Mouse (Mus musculus): ENCODE data around the gene Dlgap1.

Gene Dlgap1

DNA sequence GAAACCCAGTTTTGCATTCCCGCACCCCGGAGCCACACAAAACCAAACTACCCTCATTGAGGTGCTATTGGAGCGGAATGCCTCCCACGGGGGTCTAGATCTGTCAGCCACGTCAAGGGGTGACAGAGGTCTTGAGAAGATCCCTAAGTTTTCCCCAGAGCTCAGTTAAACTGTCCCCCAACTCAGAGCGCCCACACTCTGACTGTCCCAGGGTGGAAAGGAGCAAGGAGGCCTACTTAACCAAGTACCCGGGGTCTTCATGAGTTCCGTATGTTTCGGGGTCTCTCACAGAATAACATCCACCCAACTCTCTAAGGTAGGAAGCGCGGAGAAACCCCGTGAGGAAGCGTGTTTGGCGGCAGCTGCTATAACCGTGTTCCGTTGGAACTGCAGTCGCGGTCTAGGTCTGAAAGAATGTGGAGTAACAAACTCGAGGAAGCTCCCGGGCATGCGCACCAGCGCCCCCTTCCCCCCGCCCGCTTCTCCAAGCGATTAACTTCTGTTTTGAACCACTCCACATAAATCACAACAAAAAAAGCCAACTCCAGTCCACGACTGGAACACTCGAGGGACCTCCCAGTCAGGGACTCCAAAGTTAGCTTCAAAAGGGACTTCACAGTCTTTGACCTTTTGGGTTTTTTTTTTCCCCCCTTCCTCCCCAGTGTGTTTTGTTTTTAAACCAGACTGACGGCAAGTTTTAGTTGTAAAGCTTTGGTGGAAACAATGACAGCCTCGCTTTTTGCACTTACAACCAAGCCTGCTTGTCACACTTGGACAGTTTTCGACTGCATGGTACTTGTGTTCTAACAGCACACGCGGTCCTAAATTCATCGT is 880.7 kb downstream of the Dlgap1 start:
- peak; percentile 93 to 94 for DNase-seq

DNA sequence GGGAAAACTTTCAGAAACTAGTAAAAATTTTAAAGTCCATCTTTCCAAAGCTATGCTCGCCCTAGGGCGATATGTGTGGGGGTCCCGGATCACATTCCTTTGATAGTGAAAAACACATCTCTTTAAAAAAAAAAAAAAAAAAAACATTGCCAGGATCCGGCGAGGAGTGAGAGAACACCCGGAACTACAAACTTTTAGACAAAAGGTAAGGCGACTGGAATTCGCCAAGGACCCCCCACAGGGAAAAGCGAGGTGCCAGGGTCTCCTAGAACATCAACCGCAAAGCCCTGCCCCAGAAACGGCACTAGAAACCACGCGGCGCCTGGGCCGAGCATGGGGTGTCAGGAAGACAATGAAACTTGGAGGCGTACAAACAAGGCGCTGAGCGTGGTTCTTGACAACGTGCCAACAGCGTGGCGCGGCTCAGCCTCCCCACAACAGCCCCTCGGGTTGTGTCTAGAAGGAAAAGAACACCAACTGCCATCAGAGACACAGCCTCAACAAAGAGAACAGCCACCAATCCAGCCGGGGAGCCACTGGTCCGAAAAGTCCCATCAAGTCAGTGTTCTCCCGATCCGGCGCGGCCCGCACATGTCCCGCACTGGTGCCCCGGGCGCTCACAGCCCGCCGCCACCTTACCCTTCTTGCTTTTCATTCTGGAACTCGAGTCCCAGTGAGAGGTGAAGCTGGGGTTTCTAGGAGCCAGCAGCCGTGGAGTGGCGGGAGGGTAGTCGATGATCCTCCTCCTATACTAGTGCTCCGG is 881.5 kb downstream of the Dlgap1 start:
- peak; percentile 78 for DNase-seq

DNA sequence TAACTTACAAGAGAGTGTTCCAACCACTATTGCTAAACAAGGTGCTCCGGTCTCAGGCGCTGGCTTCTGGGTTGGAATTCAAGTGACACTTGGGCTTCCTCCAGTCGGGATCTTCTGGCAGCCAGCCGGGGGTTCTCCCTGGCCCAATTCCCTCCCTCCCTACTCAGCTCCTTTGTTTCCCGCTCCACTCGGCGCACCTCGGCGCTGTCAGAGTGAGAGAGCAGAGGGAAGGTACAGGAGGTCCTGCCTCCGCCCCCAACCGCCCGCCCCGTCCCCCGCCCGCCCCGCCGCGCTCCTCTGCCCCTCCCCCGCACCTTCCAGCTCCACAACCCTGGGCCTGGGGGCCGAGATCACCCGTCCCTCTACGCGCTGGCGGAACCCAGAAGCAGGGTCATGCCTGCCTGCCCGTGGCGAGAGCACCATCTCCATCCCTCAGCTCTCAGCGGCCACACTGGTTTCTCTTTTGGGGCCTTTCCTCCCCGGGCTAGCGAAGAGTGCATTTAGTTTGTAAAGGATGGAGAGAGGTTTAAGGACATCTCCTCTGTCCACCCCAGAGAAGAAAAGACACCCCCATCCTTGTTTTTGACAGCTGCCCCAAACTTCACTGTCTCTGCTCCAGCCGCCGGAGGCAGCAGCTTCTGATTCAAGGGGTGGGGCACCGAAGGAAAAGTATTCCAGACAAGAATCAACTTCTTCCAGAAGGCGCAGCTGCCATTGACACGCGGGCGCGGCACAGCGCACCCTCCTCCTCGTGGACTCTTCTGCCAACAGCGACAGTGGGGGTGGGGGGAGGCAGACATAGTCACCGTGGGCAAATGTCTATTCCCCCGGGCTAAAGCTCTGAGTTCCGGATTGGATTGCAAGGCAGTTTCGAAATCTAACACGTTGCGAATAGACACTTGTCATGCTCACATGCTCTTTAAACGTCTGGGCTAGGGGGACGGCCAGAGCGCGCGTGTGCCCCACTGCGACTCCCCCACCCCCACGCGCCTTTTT is 882.4 kb downstream of the Dlgap1 start:
- peak; percentile 86 to 92 for DNase-seq

DNA sequence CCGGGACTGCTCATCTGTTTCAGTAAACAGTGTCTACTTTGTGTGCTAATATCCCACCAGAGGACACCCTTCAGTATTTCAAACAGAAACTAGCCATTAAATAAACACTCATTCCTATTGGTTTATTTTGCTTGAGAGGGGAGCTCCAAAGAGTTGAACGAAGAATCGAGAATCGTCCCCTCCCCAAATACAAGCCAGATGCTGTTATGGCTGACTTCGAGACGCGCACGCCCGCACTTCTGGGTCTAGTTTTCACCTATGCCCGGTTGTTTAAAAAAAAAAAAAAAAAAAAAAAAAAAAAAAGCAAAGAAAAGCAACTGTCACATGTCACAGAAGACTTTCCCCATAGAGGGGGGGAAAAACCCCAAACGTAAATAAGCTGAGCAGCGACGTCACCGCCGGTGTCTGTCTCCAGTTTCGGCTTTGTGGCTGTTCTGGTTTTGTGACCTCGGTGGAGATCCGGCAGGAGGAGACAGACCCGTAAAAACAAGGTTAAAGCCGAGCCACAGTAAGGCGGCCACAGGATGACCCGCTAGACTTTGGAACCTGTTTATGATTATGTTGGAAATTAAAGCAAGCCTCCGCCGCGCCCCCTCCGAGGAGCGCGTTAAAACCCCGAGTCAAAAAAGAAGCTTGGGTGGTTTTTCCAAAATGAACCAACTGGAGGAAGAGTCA is 883.3 kb downstream of the Dlgap1 start:
- peak; percentile 74 to 75 for DNase-seq

DNA sequence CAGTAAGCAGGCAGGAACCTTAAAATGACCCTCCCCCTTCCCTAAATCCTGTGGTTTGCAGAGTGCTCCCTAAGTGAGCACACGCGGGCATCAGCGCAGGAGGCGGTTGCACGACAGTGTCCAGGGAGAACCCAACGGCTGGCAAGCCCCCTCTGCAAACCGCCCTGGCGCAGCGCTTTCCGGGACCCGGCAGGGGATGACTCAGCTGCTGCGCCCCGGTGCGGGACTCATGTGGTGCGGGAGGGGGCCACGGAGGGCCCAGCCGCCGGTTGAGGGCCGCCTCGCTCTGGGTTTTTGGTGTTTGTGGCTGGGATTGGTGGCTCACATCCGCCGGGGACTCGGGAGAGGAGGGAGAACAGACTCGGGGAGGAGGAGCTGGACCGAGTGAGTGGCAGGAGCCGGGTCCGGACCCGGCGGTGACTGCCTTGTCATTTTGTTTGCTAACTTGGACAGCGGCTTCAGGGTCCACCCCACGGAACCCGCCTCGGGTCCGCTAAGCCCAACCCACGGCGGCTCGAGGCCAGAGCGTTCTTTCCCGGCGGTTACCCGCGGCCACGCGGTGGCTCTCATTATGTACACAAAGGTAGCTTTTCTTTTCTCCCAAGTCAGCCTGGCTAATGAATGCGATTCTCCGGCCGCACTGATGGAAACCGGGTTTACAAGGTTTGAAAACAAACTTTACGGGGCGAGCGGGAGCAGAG is 884.0 kb downstream of the Dlgap1 start:
- DNase-seq, result peak; percentile 88 to 93

DNA sequence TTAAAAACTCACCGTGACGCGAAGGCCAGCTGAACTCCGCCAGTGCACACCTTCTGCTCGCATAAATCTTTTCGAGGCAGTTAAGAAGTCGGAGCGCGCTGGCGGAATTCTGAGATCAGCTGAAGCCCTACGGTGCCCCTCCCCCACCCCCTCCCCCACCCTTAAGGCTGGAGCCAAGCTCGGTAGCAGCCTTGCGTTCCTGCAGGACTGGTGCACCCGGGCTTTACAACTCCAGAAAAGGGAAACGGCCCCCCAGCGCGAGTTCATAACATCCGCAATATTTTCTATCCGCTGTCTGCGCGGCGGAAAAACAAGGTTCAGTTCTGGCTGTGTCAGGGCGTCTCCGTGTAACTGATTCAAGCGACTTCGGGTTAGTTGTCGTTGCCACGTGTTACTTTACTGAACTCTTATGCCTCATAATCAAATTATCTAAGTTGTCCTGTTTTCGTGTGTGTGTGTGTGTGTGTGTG is 884.6 kb downstream of the Dlgap1 start, which contains the start of gene Tgif1:
Tgif1 (minus strand) TSS at position 111 of the 470 bp plus-strand sequence.
- DNase-seq, result peak; percentile 79 to 81

DNA sequence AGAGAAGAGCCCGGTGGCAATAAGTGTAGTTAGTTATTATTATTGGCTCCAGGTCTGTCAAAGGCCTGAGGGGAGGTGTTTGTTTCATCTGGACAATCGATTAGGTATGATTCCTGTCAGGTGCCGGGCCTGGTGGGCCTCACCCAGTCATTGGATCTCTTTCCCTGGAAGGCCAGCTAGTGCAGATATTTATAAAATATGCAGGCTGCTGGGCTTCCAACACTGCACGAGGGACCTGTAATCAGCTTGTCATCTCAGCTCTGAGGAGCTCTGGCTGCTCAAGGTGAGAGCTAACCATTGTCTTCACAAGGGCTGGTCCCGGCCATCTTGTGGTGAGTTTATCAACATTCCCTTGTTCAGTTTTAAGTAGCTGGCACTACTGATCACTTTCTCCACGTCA is 885.1 kb downstream of the Dlgap1 start:
- no peak for DNase-seq

DNA sequence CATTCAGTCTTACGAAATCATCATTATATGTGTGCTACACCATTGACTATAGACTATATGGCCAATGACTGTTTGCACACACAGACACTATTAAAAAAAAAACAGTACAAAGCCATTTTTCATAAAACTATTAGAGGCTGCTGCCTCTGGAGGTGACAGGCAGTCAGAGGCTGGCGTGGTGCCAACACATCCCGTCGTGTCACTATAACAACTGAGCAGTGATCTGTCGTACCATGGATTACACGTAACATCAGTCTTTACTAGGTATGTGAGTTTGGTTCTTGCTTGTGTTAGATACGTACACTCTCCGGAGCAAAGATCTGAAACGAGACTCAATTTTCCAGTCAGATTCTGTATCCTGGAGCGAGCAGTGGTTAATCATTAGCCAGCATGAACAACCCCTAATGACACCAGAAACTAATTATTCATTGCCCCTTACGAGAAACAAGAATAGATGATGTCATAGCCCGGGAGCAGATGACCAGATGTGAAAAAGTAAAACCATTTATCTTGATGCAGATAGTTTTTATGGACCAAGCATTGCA is 888.1 kb downstream of the Dlgap1 start:
- no peak for DNase-seq

DNA sequence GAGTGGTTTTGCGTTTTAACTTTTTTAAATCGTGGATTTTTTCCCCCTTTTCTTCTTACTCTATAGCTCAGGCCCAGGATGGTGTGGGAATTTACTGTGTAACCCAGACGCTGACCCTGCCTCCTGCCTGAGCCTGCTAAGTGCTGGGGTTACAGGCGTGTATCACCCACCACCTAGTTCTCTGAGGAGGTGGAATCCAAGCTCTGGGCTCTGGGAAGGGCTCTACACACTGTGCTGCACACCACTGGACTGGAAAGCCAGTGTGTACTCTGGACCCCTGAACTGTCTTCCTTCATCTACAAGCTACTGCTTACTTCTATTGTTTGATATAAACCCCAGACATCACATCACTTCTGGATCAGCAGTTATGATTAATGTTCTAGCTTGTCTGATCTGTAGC is 889.9 kb downstream of the Dlgap1 start:
- DNase-seq, result no peak

DNA sequence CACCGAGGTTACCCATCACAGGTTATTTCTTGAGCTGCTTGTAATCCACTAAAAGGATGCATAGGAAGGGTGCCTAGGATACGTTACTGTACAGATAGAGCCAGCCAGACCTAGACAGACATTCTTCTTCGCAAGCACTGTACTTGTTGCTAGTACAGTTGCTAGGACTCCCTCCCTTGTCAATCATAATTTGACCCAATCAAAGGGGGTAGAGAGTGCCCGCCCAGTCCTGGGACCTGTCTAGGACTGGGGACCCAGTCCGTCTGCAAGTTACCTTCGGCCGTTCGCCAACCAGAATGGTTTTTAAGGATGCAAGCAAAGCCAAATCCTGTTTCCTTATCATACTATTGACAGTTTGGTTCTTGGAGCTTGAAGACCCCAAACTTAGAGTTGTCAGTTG is 895.2 kb downstream of the Dlgap1 start:
- DNase-seq, result no peak

DNA sequence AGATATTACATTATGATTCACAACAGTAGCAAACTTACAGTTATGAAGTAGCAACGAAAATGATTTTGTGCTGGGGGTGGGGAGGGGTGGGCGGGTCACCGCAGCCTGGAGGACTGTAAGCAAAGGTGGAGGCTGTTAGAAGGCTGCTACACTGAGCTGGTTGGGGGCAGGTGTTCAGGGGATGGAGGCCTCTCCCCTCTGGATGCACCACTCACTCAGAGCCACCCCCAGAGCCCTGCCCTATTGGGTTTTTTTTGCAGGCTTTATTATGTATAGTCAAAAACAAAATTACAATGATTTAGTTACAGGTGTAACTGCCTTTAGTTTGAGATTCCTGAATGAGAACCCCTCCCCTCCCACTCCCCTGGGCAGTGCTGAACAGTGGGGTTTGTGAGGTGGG is 895.8 kb downstream of the Dlgap1 start:
- DNase-seq, result no peak

DNA sequence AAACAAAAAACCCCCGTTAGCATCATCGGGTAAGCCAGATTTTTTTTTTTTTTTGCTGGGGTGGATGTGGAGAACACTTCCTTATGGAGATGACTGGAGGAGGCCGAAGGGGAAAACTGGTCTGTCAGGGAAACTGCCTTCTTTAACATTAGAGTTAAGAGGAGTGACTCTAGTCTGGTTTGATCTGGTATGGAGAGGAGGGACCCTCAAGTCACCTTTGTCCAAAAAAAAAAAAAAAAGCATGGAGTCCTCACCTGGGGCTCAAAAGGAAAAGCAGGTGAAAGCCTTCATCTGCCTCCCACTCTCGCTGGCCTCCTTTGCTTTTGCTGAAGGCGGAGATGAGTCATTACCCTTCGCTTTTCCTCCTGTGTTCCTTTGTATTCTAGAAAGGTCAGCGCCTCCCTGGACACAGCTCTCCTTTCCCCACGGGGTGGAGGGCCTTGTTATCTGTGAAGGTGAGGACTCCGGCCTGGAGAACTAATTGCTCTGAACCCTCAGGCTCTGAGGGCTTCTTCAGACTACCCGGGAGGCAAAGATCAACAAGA is 896.3 kb downstream of the Dlgap1 start:
- no peak for DNase-seq

DNA sequence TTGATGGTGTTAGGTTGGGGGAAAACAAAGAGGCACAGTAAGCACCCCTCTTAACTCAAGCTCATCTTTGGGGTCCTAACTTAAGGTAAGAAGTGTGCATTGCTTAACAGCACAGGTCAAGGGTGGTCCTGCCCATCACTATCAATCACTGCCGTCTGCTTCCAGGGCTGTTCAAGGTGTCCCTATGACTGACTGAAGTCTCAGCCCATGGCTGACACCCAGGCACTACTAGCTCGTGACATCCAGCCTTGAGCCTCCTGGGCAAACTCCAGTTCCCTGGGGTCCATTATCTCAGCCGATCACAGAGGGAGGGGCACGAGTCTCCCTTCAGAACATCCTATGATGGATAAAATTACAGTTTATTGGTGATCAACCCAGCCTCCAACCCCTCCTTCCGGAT is 897.2 kb downstream of the Dlgap1 start:
- no peak for DNase-seq

DNA sequence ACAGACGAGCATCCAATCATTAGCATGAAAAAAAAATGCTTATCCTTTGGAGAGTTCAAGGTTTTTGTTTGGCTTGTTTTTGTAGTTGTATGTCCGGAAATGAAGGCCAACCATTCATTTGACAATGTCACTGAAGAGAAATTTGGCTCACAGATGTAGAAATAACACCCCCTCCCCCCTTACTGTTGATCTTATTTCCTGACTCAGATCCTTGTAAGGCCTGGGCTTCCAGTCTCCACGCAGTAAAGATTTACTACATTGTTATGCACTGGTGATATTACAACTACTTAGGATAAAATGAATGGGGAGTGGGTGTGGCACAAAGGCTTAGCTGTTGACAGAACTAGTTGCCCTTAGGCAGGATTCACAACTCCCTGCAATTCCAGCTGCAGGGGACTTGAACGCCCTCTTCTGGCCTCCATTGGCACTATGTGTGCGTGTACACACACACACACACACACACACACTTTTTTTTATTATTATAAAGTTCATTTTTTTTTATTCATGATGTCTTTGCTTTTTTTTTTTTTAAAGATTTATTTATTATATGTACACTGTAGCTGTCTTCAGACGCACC is 897.8 kb downstream of the Dlgap1 start:
- DNase-seq, result no peak

DNA sequence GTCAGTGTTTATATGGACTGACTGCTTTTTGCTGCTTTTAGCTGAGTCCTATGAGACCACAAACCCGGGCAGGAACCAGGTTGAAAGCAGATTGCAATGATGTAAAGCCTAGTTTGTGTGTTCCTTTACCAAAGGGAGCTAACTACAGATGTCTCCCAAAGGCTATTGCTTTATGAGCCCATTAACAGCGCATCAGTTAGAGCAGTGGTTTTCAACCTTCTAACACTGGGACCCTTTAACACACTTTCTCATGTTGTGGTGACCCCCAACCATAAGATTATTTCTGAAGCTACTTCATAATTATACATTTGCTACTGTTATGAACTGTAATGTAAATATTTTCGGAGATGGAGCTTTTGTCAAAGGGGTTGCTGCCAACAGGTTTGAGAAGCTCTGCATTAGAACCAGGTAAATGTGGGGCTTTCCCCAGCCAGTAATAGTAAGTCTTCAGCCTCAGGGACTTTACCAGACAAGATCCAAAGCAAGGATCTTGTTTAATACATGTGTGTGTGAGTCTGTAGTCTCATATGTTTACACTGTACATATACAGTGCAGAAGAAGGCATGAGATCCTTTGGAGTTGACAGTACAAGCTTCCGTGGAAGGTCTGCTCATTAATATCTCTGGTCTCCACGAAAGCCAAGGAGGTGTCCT is 899.8 kb downstream of the Dlgap1 start:
- DNase-seq, result no peak

DNA sequence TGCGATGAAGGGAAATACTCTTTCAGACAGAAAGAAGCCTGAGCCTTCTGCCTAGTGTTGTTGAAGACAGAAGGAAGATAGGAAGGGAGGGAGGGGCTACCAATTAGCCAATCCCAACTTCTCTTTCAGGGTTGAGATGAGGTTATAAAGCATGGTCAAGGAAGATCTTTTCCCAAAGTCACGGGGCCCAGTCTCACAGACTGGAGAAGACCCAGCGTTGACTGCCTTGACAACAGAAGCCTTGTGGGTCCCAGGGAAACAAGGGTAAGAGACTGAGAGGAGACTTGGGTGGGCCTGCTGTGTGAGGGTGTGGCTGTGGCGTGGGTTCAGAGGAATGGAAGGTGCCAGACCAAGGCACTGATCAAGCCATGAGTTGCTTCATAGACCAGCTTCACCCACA is 901.7 kb downstream of the Dlgap1 start:
- no peak for DNase-seq
